Mouse (Mus musculus) erythroblast, embryonic 14.5 days (primary cell): ENCODE results near the gene Tspan9.

Source experiments
- GATA1 ChIP-seq: IDR thresholded peaks from 2 replicates; pipeline ENCODE4 v1.6.1; 2012; ENCODE audit warnings: low read length, inconsistent platforms, mixed read lengths
- TAL1 ChIP-seq: IDR thresholded peaks from 3 replicates; pipeline ENCODE4 v1.6.1; 2012; ENCODE audit warnings: low read length, inconsistent platforms, mixed read lengths

DNA sequence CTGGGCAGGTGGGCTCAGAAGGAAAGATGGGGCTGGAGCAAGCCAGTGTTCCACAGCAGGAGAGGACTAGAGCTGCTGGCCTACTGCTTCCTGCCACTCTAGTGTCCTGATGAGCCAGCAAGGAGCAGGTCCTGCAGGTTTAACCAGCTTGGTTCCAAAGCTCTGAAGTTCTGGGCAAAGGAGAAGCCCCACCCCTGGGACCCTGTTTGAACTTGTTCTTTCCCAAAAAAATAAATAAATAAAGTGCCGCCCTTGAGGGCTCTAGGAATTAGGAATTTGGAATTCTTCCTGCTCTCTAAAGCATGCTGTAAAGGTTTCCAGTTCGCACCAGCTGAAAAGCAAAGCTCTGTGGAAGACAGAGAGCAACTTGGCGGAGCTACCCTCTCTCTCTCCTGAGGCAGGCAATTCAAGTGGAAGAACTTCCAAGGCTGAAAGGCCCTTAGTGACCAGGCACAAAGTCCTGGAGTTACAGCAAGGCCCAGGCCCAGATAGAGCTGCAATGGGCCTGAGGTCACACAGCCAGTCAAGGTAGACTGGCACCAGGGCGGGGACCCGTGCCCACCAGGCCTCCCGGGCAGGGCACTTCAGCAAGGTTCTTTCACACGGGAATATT, 38.6 kb downstream of the Tspan9 start:
- TF ChIP-seq GATA1 (no peak), TAL1 (no peak)
